Mouse (Mus musculus) MEL (cell line): ENCODE measurements around the gene 1500015O10Rik.

ENCODE experiments used
- CHD2 ChIP-seq: IDR thresholded peaks from 2 replicates; pipeline ENCODE4 v1.6.1; 2011; ENCODE audit warnings: low read length, improper control_type of control experiment
- CTCF ChIP-seq, 3 experiments: IDR thresholded peaks in 2 of 3; conservative IDR thresholded peaks in 1 of 3; 2 replicates each; pipeline ENCODE4 v1.5.1; 2011 to 2012; ENCODE audit warnings: low read length in 3 of 3, low read depth in 2 of 3, mild to moderate bottlenecking in 2 of 3, improper control_type of control experiment in 1 of 3, inconsistent platforms in 1 of 3, mixed read lengths in 1 of 3, moderate library complexity in 1 of 3; ENCODE audit not compliant: control insufficient read depth in 1 of 3, insufficient read depth in 1 of 3, poor library complexity in 1 of 3, severe bottlenecking in 1 of 3
- E2F4 ChIP-seq: IDR thresholded peaks from 2 replicates; pipeline ENCODE4 v1.6.1; 2011; ENCODE audit warnings: low read depth, low read length, improper control_type of control experiment, borderline replicate concordance
- ELF1 ChIP-seq: IDR thresholded peaks from 2 replicates; pipeline ENCODE4 v1.6.1; 2014; ENCODE audit warnings: low read depth, mild to moderate bottlenecking, inconsistent platforms, low read length, improper control_type of control experiment, moderate library complexity
- EP300 ChIP-seq, 2 experiments: IDR thresholded peaks; 2 replicates each; pipeline ENCODE4 v1.6.1; 2011; ENCODE audit warnings: improper control_type of control experiment in 2 of 2, low read length in 2 of 2, low read depth in 1 of 2, mild to moderate bottlenecking in 1 of 2
- MAZ ChIP-seq: IDR thresholded peaks from 2 replicates; pipeline ENCODE4 v1.6.1; 2012; ENCODE audit warnings: low read depth, mild to moderate bottlenecking, inconsistent platforms, low read length, improper control_type of control experiment
- POLR2A ChIP-seq, 2 experiments: IDR thresholded peaks; 2 replicates each; pipeline ENCODE4 v1.6.1; 2011 to 2012; ENCODE audit warnings: low read length in 2 of 2, mild to moderate bottlenecking in 2 of 2, control low read depth in 1 of 2, improper control_type of control experiment in 1 of 2, low read depth in 1 of 2, moderate library complexity in 1 of 2; ENCODE audit not compliant: control insufficient read depth in 1 of 2, insufficient read depth in 1 of 2, poor library complexity in 1 of 2
- POLR2AphosphoS5 ChIP-seq: IDR thresholded peaks from 2 replicates; pipeline ENCODE4 v1.6.1; 2012; ENCODE audit warnings: low read depth, borderline replicate concordance, mild to moderate bottlenecking, inconsistent platforms, low read length, moderate library complexity, mixed read lengths
- RCOR1 ChIP-seq: IDR thresholded peaks from 2 replicates; pipeline ENCODE4 v1.6.1; 2012; ENCODE audit warnings: low read depth, mild to moderate bottlenecking, inconsistent platforms, low read length, improper control_type of control experiment
- SIN3A ChIP-seq: IDR thresholded peaks from 2 replicates; pipeline ENCODE4 v1.6.1; 2012; ENCODE audit warnings: low read length, improper control_type of control experiment, inconsistent platforms
- USF1 ChIP-seq: IDR thresholded peaks from 2 replicates; pipeline ENCODE4 v1.6.1; 2014; ENCODE audit warnings: low read depth, mild to moderate bottlenecking, inconsistent platforms, low read length, improper control_type of control experiment, moderate library complexity
- USF2 ChIP-seq, 2 experiments: IDR thresholded peaks; 2 replicates each; pipeline ENCODE4 v1.6.1; 2011 to 2012; ENCODE audit warnings: improper control_type of control experiment in 2 of 2, low read length in 2 of 2, borderline replicate concordance in 1 of 2, inconsistent platforms in 1 of 2, low read depth in 1 of 2, mild to moderate bottlenecking in 1 of 2; ENCODE audit not compliant: insufficient read depth in 1 of 2

- TF ChIP-seq USF1 (no peak), POLR2AphosphoS5 (no peak), SIN3A (no peak), POLR2A (IDR thresholded peaks at IDR 0.05; ENCODE audit: control insufficient read depth in 1 of 2, insufficient read depth in 1 of 2, low read depth in 1 of 2, low read length in 2 of 2, poor library complexity in 1 of 2) (no peak), CTCF (IDR thresholded peaks at IDR 0.05 in 2 of 3, conservative IDR thresholded peaks at IDR 0.05 in 1 of 3; ENCODE audit: control insufficient read depth in 1 of 3, insufficient read depth in 1 of 3, low read depth in 2 of 3, low read length in 3 of 3, poor library complexity in 1 of 3, severe bottlenecking in 1 of 3) (no peak), RCOR1 (no peak), USF2 (IDR thresholded peaks at IDR 0.05; ENCODE audit: borderline replicate concordance in 1 of 2, insufficient read depth in 1 of 2, low read depth in 1 of 2, low read length in 2 of 2) (no peak), CHD2 (no peak), E2F4 (no peak), MAZ (no peak), EP300 (IDR thresholded peaks at IDR 0.05; ENCODE audit: low read depth in 1 of 2, low read length in 2 of 2) (no peak), ELF1 (no peak)
Measured at GRCm38 (mm10) chr1:43772694-43773093, 42.3 kb downstream of the 1500015O10Rik start.
